Mouse (Mus musculus) brain, embryonic 14.5 days (tissue): ENCODE results near the gene Spata13.

Source experiments
- CTCF ChIP-seq: fragments of 200-500 bp; IDR thresholded peaks from 2 replicates; pipeline ENCODE4 v1.5.1; 2012; ENCODE audit warnings: inconsistent platforms, mild to moderate bottlenecking, moderate library complexity, borderline replicate concordance; ENCODE audit not compliant: insufficient read depth, insufficient read length; ENCODE audit errors: extremely low read depth
- POLR2A ChIP-seq: fragments of 200-500 bp; IDR thresholded peaks from 2 replicates; pipeline ENCODE4 v1.6.1; 2012; ENCODE audit warnings: mild to moderate bottlenecking, inconsistent platforms, borderline replicate concordance; ENCODE audit not compliant: poor library complexity, insufficient read depth, insufficient read length, severe bottlenecking; ENCODE audit errors: extremely low read depth

GRCm38 (mm10) chr14:60670191-60670590 is 36.4 kb downstream of the Spata13 start:
- TF ChIP-seq CTCF (no peak), POLR2A (no peak)
